Mouse (Mus musculus) CD4-positive, CD25-positive, alpha-beta regulatory T cell, adult 2 months (primary cell): ENCODE measurements around the gene Gng11.

Source experiments
- DNase-seq: peaks from one replicate; pipeline ENCODE4 v3.0.0-alpha.2; 2012; ENCODE audit warnings: low read depth, low spot score

Gene Gng11

GRCm38 (mm10) chr6:4003890-4004306 lies at the start of gene Gng11:
Gene Gng11, plus strand, starts transcription at chr6:4003904.
- no peak for DNase-seq

GRCm38 (mm10) chr6:3954969-3955368 lies 48.7 kb upstream of the Gng11 start:
- DNase-seq, result no peak

- no peak for DNase-seq
Observed at GRCm38 (mm10) chr6:3967676-3968626, 35.8 kb upstream of the Gng11 start.

- no peak for DNase-seq
Observed at GRCm38 (mm10) chr6:3973679-3974078, 30.0 kb upstream of the Gng11 start.

GRCm38 (mm10) chr6:3982661-3983284 lies 20.9 kb upstream of the Gng11 start:
- DNase-seq, result no peak

GRCm38 (mm10) chr6:3988750-3989149 lies 15.0 kb upstream of the Gng11 start, which contains the start of gene Tfpi2:
Gene Tfpi2, minus strand, starts transcription at chr6:3988919.
- DNase-seq, result no peak

- DNase-seq, result no peak
Observed at GRCm38 (mm10) chr6:3993492-3993891, 10.2 kb upstream of the Gng11 start, which contains the start of gene Gngt1. Gene Gngt1, plus strand, starts transcription at chr6:3993792.

- DNase-seq, result no peak
Observed at GRCm38 (mm10) chr6:3998089-3998488, 5.6 kb upstream of the Gng11 start.

- DNase-seq, result no peak
Observed at GRCm38 (mm10) chr6:3999296-3999695, 4.4 kb upstream of the Gng11 start.

GRCm38 (mm10) chr6:4000716-4001115 lies 3.0 kb upstream of the Gng11 start:
- DNase-seq, result no peak

GRCm38 (mm10) chr6:4003445-4003844 lies 259 bp upstream of the Gng11 start:
- no peak for DNase-seq

GRCm38 (mm10) chr6:4004808-4005207 lies 1.1 kb downstream of the Gng11 start:
- no peak for DNase-seq

- DNase-seq, result no peak
Observed at GRCm38 (mm10) chr6:4008501-4009040, 4.9 kb downstream of the Gng11 start.

GRCm38 (mm10) chr6:4009548-4009947 lies 5.8 kb downstream of the Gng11 start:
- DNase-seq, result no peak

- DNase-seq, result no peak
Observed at GRCm38 (mm10) chr6:4022645-4023044, 18.9 kb downstream of the Gng11 start.

GRCm38 (mm10) chr6:4026367-4026766 lies 22.7 kb downstream of the Gng11 start:
- no peak for DNase-seq

- no peak for DNase-seq
Observed at GRCm38 (mm10) chr6:4030956-4031355, 27.3 kb downstream of the Gng11 start.

- DNase-seq, result no peak
Observed at GRCm38 (mm10) chr6:4041821-4042220, 38.1 kb downstream of the Gng11 start.

- DNase-seq, result no peak
Observed at GRCm38 (mm10) chr6:4047200-4047599, 43.5 kb downstream of the Gng11 start.

- DNase-seq, result no peak
Observed at GRCm38 (mm10) chr6:4052843-4053242, 49.1 kb downstream of the Gng11 start.

GRCm38 (mm10) chr6:4054387-4054786 lies 50.7 kb downstream of the Gng11 start:
- no peak for DNase-seq
